Mouse (Mus musculus) liver, adult (tissue): ENCODE data around the gene Prkacb.

Experiments used
- GATA4 ChIP-seq: IDR thresholded peaks from 2 replicates; pipeline ENCODE4 v1.6.1; 2014; ENCODE audit warnings: mild to moderate bottlenecking, low read length; ENCODE audit not compliant: insufficient replicate concordance

Gene Prkacb

GRCm38 (mm10) chr3:146698982-146699381 lies 113.8 kb downstream of the Prkacb start:
- no peak for TF ChIP-seq GATA4

GRCm38 (mm10) chr3:146692547-146692946 lies 120.2 kb downstream of the Prkacb start:
- no peak for TF ChIP-seq GATA4

GRCm38 (mm10) chr3:146687121-146687725 lies 125.6 kb downstream of the Prkacb start:
- no peak for TF ChIP-seq GATA4

- TF ChIP-seq GATA4: no peak
Measured at GRCm38 (mm10) chr3:146686428-146686827, 126.4 kb downstream of the Prkacb start.

- TF ChIP-seq GATA4: no peak
Measured at GRCm38 (mm10) chr3:146684811-146685675, 127.7 kb downstream of the Prkacb start, which contains the start of gene Samd13. Gene Samd13 (minus strand): TSS chr3:146685592.

- no peak for TF ChIP-seq GATA4
Measured at GRCm38 (mm10) chr3:146683095-146683494, 129.7 kb downstream of the Prkacb start.

GRCm38 (mm10) chr3:146682140-146682651 lies 130.6 kb downstream of the Prkacb start:
- no peak for TF ChIP-seq GATA4

GRCm38 (mm10) chr3:146681696-146682095 lies 131.1 kb downstream of the Prkacb start:
- TF ChIP-seq GATA4: no peak

- no peak for TF ChIP-seq GATA4
Measured at GRCm38 (mm10) chr3:146680625-146681024, 132.2 kb downstream of the Prkacb start.

GRCm38 (mm10) chr3:146679646-146680045 lies 133.1 kb downstream of the Prkacb start:
- no peak for TF ChIP-seq GATA4
